Mouse (Mus musculus): Measurements from ENCODE around the gene Sema6c. TPM values are rescaled to one million over a fixed set of nuclear protein-coding genes. Genes with fewer than 3 reads are reported as not detected.

Gene Sema6c
- total and polyA plus RNA-seq, 2 experiments = 0.65 to 2.9 TPM

DNA sequence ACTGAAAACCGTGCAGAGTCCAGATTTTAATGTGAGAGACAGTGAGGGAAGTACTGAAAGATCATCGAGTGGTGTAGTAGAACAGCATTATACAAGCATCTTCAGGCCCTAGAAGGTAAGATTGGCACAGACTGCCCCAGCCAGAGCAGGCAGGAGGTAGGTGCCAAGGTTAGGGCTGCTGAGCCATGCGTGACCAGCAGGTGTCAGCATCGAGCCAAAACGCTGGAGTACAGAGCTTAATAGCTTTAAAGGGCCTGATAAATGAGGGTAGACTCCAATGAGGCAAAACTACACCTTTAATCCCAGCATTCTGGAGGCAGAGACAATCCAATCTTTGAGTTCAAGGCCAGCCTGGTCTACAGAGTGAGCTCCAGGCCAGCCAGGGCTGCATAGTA, 17.6 kb upstream of the Sema6c start:
- H3K79me2 ChIP-seq (ENCODE audit: control insufficient read depth, insufficient read depth, low read length) = no peaks in the 10 kb centered on the region
- no peaks in the 10 kb centered on the region for H3K36me3 ChIP-seq (ENCODE audit: control insufficient read depth, insufficient read depth, low read length)
- H3K4me1 ChIP-seq (ENCODE audit: control insufficient read depth, insufficient read depth, low read length) = peaks cover 6% of the 10 kb centered on the region; the same call in 1 of the 2 replicates
- no peaks in the 10 kb centered on the region for H3K27me3 ChIP-seq (ENCODE audit: control insufficient read depth, insufficient read depth, low read length)
- no peak overlapping the region for H3K9ac ChIP-seq (ENCODE audit: low read depth, low read length)
- peak; percentile 69 for DNase-seq (ENCODE audit: extremely low read depth, low read depth, low spot score)
- TF ChIP-seq POLR2A (IDR thresholded peaks at IDR 0.05; ENCODE audit: extremely low read depth, insufficient read depth, low read length) (no peak), CTCF (IDR thresholded peaks at IDR 0.05; ENCODE audit: low read depth, low read length) (peak; percentile 99)
- WGBS = 5% methylated on average over 5 of the region's 5 CpGs
- no peak overlapping the region for H3K27ac ChIP-seq (replicated peaks; ENCODE audit: insufficient read depth, low read depth, low read length)
- no peak overlapping the region for H3K4me3 ChIP-seq (ENCODE audit: insufficient read depth, low read depth, low read length)

DNA sequence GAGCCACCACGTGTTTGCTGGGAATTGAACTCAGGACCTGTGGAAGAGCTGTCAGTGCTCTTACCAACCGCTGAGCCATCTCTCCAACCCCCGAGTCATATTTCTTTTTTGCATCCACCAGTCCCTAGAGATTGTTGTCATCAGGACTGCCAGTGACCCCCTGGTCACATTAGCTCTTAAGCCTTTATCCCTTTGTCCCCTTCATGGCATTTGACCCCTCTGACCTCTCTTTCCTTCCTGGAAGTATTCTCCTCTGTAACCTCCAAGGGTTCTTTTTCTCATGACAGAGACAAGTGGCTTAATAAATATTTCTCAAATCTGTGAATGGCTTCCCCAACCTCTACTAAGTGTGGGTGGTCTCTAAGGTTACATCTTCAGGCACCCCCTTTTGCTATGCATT, 12.3 kb upstream of the Sema6c start:
- H3K27ac ChIP-seq (replicated peaks; ENCODE audit: insufficient read depth, low read depth, low read length) = no peak overlapping the region
- 71% methylated on average over 3 of the region's 3 CpGs for WGBS
- no peak overlapping the region for H3K9ac ChIP-seq (ENCODE audit: low read depth, low read length)
- TF ChIP-seq CTCF (IDR thresholded peaks at IDR 0.05; ENCODE audit: low read depth, low read length) = no peak
- no peak for TF ChIP-seq POLR2A (IDR thresholded peaks at IDR 0.05; ENCODE audit: extremely low read depth, insufficient read depth, low read length)
- no peak overlapping the region for H3K4me3 ChIP-seq (ENCODE audit: insufficient read depth, low read depth, low read length)
- H3K79me2 ChIP-seq (ENCODE audit: control insufficient read depth, insufficient read depth, low read length) = no peaks in the 10 kb centered on the region
- no peaks in the 10 kb centered on the region for H3K27me3 ChIP-seq (ENCODE audit: control insufficient read depth, insufficient read depth, low read length)
- DNase-seq (ENCODE audit: extremely low read depth, low read depth, low spot score) = no peak
- no peaks in the 10 kb centered on the region for H3K36me3 ChIP-seq (ENCODE audit: control insufficient read depth, insufficient read depth, low read length)
- no peaks in the 10 kb centered on the region for H3K4me1 ChIP-seq (ENCODE audit: control insufficient read depth, insufficient read depth, low read length)

DNA sequence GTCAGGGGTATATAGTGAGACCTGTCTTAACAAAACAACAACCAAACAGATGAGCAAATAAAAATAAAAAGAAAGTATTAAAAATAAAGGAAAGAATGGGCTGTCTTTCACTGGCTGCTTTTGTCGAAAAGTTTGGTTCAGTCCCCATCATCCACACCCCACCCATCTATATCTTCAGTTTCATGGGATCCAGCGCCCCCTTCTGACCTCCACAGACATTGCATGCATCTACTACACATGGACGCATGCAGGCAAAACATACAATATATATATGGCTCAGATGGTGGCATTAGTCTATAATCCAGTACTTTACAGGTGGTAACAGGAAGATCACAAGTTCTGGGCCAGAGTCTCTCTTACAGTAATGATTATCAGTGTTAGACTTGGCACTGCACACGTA, 6.4 kb upstream of the Sema6c start:
- H3K4me3 ChIP-seq (ENCODE audit: insufficient read depth, low read depth, low read length) = no peak overlapping the region
- WGBS = 46% methylated on average over 4 of the region's 4 CpGs
- H3K27ac ChIP-seq (replicated peaks; ENCODE audit: insufficient read depth, low read depth, low read length) = no peak overlapping the region
- TF ChIP-seq CTCF (IDR thresholded peaks at IDR 0.05; ENCODE audit: low read depth, low read length) (peak; percentile 57), POLR2A (IDR thresholded peaks at IDR 0.05; ENCODE audit: extremely low read depth, insufficient read depth, low read length) (no peak)
- H3K9ac ChIP-seq (ENCODE audit: low read depth, low read length) = no peak overlapping the region
- H3K79me2 ChIP-seq (ENCODE audit: control insufficient read depth, insufficient read depth, low read length) = no peaks in the 10 kb centered on the region
- H3K4me1 ChIP-seq (ENCODE audit: control insufficient read depth, insufficient read depth, low read length) = no peaks in the 10 kb centered on the region
- DNase-seq (ENCODE audit: extremely low read depth, low read depth, low spot score) = peak; percentile 24
- no peaks in the 10 kb centered on the region for H3K27me3 ChIP-seq (ENCODE audit: control insufficient read depth, insufficient read depth, low read length)
- H3K36me3 ChIP-seq (ENCODE audit: control insufficient read depth, insufficient read depth, low read length) = no peaks in the 10 kb centered on the region

DNA sequence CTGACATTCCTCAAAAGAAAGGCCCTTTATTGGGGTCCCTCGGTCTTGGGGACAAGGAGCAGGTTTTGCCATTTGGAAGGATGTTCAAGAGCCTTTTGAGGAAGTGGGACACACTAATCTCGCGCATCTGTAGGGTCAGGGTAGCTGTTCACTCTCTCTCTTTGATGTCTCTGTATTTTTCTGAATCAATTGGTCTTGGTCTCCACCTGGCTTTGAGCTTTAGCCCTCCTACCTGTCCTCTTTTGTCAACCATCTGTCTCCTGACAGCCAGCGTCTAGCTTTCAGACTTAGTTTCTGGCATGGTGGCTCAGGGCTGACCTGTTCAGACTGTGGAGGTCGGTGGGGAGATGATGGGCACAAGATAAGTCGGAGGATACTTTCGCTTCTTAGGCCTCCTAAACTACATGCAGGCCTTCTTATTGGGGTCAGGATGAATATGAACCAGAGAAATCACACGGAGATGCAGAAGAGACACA, 708 bp upstream of the Sema6c start:
- no peak for TF ChIP-seq POLR2A (IDR thresholded peaks at IDR 0.05; ENCODE audit: extremely low read depth, insufficient read depth, low read length)
- no peak for TF ChIP-seq CTCF (IDR thresholded peaks at IDR 0.05; ENCODE audit: low read depth, low read length)
- no peaks in the 10 kb centered on the region for H3K36me3 ChIP-seq (ENCODE audit: control insufficient read depth, insufficient read depth, low read length)
- H3K79me2 ChIP-seq (ENCODE audit: control insufficient read depth, insufficient read depth, low read length) = no peaks in the 10 kb centered on the region
- H3K4me1 ChIP-seq (ENCODE audit: control insufficient read depth, insufficient read depth, low read length) = peaks cover 3% of the 10 kb centered on the region
- peak overlapping the region; percentile 33; the same call in 1 of the 2 replicates for H3K9ac ChIP-seq (ENCODE audit: low read depth, low read length)
- H3K4me3 ChIP-seq (ENCODE audit: insufficient read depth, low read depth, low read length) = peak overlapping the region; percentile 51
- DNase-seq (ENCODE audit: extremely low read depth, low read depth, low spot score) = no peak
- 51% methylated on average over 8 of the region's 8 CpGs for WGBS
- peaks cover 5% of the 10 kb centered on the region; the same call in 1 of the 2 replicates for H3K27me3 ChIP-seq (ENCODE audit: control insufficient read depth, insufficient read depth, low read length)
- no peak overlapping the region for H3K27ac ChIP-seq (replicated peaks; ENCODE audit: insufficient read depth, low read depth, low read length)

DNA sequence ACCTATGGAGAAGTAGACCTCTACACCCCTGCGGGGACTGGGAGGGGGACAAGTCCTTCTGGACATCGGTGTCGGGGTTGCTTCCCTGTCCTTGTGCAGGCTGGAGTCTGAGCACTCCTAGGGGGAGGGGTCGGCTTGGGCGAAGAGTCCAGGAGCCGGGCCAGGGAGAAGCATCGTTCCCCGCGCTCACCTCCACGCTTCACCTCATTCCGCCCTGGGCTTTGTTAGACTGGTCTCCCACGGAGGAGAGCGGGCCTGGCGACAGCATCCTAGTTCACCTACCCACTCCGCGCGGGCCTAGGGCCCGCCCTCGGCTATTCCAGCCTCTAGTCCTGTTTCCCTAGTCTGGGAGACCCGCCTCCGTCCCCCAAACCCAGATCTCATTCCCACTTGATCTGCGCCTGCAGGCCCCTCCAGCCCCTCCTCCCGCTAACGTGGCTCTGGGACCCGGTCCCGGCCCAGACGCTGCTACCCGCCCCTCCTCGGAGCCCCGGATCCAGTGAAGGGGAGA, 839 bp downstream of the Sema6c start:
- Histone ChIP-seq H3K79me2 (ENCODE audit: control insufficient read depth, insufficient read depth, low read length) (no peaks in the 10 kb centered on the region), H3K9ac (ENCODE audit: low read depth, low read length) (peak overlapping the region; percentile 6; the same call in 1 of the 2 replicates), H3K36me3 (ENCODE audit: control insufficient read depth, insufficient read depth, low read length) (no peaks in the 10 kb centered on the region), H3K27ac (replicated peaks; ENCODE audit: insufficient read depth, low read depth, low read length) (no peak overlapping the region), H3K4me1 (ENCODE audit: control insufficient read depth, insufficient read depth, low read length) (peaks cover 3% of the 10 kb centered on the region), H3K27me3 (ENCODE audit: control insufficient read depth, insufficient read depth, low read length) (peaks cover 5% of the 10 kb centered on the region; the same call in 1 of the 2 replicates), H3K4me3 (ENCODE audit: insufficient read depth, low read depth, low read length) (peak overlapping the region; percentile 63)
- 9% methylated on average over 30 of the region's 30 CpGs for WGBS
- TF ChIP-seq CTCF (IDR thresholded peaks at IDR 0.05; ENCODE audit: low read depth, low read length) (no peak), POLR2A (IDR thresholded peaks at IDR 0.05; ENCODE audit: extremely low read depth, insufficient read depth, low read length) (no peak)
- DNase-seq (ENCODE audit: extremely low read depth, low read depth, low spot score) = no peak

DNA sequence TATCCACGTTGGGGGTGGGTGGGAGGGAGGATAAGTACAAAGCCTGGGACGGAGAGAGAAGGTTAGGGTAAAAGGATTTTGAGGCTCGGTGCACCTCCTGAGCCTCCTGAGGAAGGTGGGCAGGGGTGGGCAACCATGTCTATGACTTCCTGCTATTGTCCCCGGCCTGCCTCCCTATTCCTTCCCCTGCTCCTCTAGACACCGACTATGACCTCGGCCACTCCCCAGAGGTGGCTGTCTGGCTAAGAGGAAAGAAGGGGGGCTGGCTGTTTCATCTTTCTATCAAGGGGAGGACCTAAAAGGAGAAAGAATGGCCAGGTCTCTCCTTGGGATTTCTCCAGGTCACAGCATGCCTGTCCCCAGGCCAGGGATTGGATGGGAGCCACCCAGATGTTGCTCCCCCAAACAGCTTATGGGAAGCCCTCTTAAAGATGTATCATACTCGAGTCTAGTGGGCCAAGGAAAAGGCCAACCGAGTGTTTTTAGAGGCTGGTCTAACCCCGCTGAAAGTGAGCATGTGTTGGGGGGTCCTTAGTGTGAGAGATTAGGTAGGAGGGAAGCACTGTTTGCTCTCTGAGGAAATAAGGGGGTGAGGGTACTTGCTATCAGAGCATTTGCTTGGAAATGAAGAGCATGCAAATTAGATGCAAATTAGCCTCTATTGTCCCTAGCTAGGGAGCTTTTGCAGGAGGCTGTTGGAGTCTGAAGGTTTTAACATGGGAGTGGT, 1.5 kb downstream of the Sema6c start:
- Histone ChIP-seq H3K27ac (replicated peaks; ENCODE audit: insufficient read depth, low read depth, low read length) (no peak overlapping the region), H3K36me3 (ENCODE audit: control insufficient read depth, insufficient read depth, low read length) (no peaks in the 10 kb centered on the region), H3K4me3 (ENCODE audit: insufficient read depth, low read depth, low read length) (peak overlapping the region; percentile 63), H3K4me1 (ENCODE audit: control insufficient read depth, insufficient read depth, low read length) (peaks cover 3% of the 10 kb centered on the region), H3K27me3 (ENCODE audit: control insufficient read depth, insufficient read depth, low read length) (peaks cover 5% of the 10 kb centered on the region; the same call in 1 of the 2 replicates), H3K79me2 (ENCODE audit: control insufficient read depth, insufficient read depth, low read length) (no peaks in the 10 kb centered on the region), H3K9ac (ENCODE audit: low read depth, low read length) (0 out of 2 replicates have a peak overlapping the region, but pooled peaks have one; percentile 25)
- WGBS = 36% methylated on average over 9 of the region's 9 CpGs
- DNase-seq (ENCODE audit: extremely low read depth, low read depth, low spot score) = no peak
- no peak for TF ChIP-seq CTCF (IDR thresholded peaks at IDR 0.05; ENCODE audit: low read depth, low read length)
- TF ChIP-seq POLR2A (IDR thresholded peaks at IDR 0.05; ENCODE audit: extremely low read depth, insufficient read depth, low read length) = no peak

Measured in liver, adult 2 months (tissue).